Mouse (Mus musculus): ENCODE measurements around the gene Ntm. TPM values are rescaled to one million over a fixed set of nuclear protein-coding genes. Genes with fewer than 3 reads are reported as not detected.

Gene Ntm
- polyA plus RNA-seq (2014; fragmentation: Illumina TruSeq; extraction: RNeasy Lipid Tissue Mini Kit (QIAGEN cat#74804); ENCODE audit: low replicate concordance): 1.0 TPM

GRCm38 (mm10) chr9:29962978-29963377, at the start of gene Ntm:
Ntm (minus strand) TSS chr9:29963141.

